Mouse (Mus musculus): ENCODE results near the gene Rnf145.

DNA sequence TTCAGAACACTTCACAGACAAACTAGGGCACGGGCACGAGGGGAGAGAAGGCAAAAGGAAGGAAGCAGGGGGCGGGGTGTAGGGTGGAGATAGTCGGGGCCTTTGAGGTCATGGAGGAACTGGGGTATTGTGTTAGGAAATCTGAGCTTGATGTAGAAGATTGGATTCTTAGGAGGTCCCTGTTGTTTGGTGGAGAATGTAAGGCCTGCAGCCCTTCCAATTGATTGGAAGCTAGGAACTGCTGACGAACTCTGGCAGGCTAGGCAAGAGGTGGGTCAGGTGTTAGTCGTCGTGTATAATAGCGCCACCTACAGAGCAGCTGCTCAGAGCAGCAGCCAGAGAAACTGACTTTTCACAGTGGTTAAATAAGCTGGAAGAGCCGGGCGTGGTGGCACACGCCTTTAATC lies 62.5 kb downstream of the Rnf145 start:
- TF ChIP-seq CTCF (IDR thresholded peaks at IDR 0.05; ENCODE audit: borderline replicate concordance, insufficient read depth, low read depth, low read length) (peak; percentile 52; the same call in 1 of the 2 replicates), POLR2A (IDR thresholded peaks at IDR 0.05; ENCODE audit: borderline replicate concordance, insufficient read depth, low read length) (no peak)

Measured in cerebellum, adult 2 months (tissue).